Mouse (Mus musculus) layer of hippocampus, adult 2 months (tissue): Measurements from ENCODE around the gene Bpifb5. TPM values are rescaled to one million over a fixed set of nuclear protein-coding genes. Genes with fewer than 3 reads are reported as not detected.
"Not testable (repeated sequence)": the region's sequence is repeated elsewhere in the genome, so short reads cannot be mapped to it uniquely, and the experiment has no call there.

Experiments used
- DNase-seq, 2 experiments: peaks; one replicate each; pipeline ENCODE4 v3.0.0; 2022; ENCODE audit warnings: low spot score in 2 of 2
- H3K27ac ChIP-seq: fragments of 200-600 bp; 2 replicates; pipeline ENCODE4 v1.8.1; 2022
- H3K4me3 ChIP-seq: fragments of 200-600 bp; 2 replicates; pipeline ENCODE4 v1.8.1; 2022; ENCODE audit warnings: mild to moderate bottlenecking
- CTCF ChIP-seq: fragments of 200-600 bp; conservative IDR thresholded peaks from 2 replicates; pipeline ENCODE4 v1.8.1; 2022; ENCODE audit warnings: antibody characterized with exemption, mild to moderate bottlenecking, moderate library complexity
- long read RNA-seq, 2 experiments: library from polyadenylated mRNA; stranded (forward); transcript quantifications; one replicate each; pipeline ENCODE4 v2.0.0; 2021; ENCODE audit warnings: borderline mapping rate in 2 of 2
- total RNA-seq, 2 experiments: library from RNA; stranded (reverse); gene quantifications; 2 replicates each; pipeline ENCODE4 v1.2.3; 2021

Bpifb5 gene
- not detected for total RNA-seq
- long read RNA-seq, experiment 1 = 0 reads
- long read RNA-seq, experiment 2 = 0 reads

- H3K4me3 ChIP-seq = no peak within 1 kb of the TSS
- no peak for TF ChIP-seq CTCF
- H3K27ac ChIP-seq = no peak within 1 kb of the TSS
- no peak for DNase-seq
Measured at GRCm38 (mm10) chr2:154223265-154223916, at the start of gene Bpifb5. Bpifb5 (plus strand) TSS chr2:154223742.

GRCm38 (mm10) chr2:154181900-154182299 lies 41.6 kb upstream of the Bpifb5 start:
- H3K27ac ChIP-seq, DNase-seq: not testable (repeated sequence)

DNA sequence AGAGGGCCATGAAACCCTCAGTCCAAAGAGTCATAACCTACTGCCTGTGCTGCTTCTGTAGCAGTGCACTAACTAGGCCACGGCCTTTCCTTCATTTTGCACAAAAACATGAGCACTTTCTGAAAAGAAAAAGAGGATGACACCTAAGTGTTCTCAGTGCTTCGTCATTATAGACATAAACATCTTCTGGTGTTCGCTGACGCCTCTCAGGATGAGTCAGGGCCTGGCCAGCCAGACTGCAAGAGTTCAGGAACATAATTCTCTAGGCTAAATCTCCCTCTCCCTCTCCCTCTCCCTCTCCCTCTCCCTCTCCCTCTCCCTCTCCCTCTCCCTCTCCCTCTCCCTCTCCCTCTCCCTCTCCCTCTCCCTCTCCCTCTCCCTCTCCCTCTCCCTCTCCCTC lies 40.5 kb upstream of the Bpifb5 start:
- DNase-seq, H3K4me3 ChIP-seq, H3K27ac ChIP-seq: not testable (repeated sequence)

More at GRCm38 (mm10) chr2:154181900-154182299, 41.6 kb upstream of the Bpifb5 start:
- H3K4me3 ChIP-seq = not testable (repeated sequence)

DNA sequence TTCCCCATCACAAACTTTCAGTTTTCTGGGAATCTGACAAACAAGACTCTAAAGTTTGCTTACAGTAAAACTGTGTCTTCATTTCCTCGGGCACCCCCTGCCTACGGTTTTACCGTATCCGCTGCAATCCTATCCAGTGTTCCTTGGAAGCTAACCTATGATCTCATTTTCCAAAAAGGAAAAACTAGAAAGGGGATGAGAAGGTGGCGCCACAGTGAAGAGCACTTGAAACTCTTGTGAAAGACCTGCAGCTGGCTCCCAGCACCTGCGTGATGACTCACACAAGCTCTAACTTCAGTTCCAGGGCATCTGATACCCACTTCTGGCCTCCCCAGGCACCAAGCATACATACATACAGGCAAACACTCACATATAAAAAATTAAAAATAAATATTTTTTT lies 38.2 kb upstream of the Bpifb5 start:
- no peak overlapping the region for H3K4me3 ChIP-seq
- no peak overlapping the region for H3K27ac ChIP-seq
- TF ChIP-seq CTCF = no peak
- DNase-seq = no peak

DNA sequence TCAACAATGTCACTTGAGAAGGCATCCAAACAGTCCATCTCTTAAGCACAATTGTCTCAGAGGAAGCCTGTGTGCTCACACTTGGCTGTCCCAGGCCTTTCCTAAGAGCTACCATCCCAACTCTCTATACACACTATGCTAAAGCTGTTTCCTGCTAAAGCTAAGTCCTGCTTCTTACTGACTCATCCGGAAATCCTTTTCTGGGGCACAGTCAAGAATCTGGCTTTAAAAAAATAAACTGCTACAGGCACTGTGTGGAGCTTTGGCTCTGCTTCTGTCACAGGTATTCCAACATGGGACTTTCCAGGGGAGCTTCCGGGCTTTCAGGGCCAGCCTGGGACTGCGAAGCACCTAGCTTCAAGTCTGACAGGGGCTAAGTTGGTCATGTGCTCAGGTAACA lies 37.8 kb upstream of the Bpifb5 start:
- Histone ChIP-seq H3K27ac (no peak overlapping the region), H3K4me3 (no peak overlapping the region)
- no peak for TF ChIP-seq CTCF
- DNase-seq = no peak

DNA sequence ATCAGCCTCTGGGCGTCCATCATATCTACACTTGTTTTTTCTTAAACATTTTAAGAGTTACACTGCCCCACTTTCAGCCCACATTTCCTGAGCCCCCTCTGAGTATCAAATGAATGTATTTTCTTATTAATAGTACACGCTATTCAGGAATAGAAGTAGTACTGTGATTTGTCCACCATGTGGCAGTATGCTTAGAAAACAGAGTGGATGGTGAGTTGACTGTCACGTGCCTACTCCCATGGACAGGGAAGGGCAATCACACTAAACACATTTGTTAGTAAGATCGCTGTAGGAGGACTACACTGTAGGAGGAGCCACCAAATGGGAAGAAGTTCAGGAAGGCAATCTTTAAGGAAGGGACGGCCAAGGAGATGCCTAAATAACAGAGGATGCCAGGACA lies 36.1 kb upstream of the Bpifb5 start:
- Histone ChIP-seq H3K4me3 (no peak overlapping the region), H3K27ac (no peak overlapping the region)
- TF ChIP-seq CTCF = peak; percentile 67
- peak in 1 of 2 experiments; percentile 2 for DNase-seq

GRCm38 (mm10) chr2:154189877-154190434 lies 33.6 kb upstream of the Bpifb5 start:
- Histone ChIP-seq H3K27ac (no peak overlapping the region), H3K4me3 (no peak overlapping the region)
- DNase-seq = peak in 1 of 2 experiments; percentile 6
- no peak for TF ChIP-seq CTCF

GRCm38 (mm10) chr2:154190546-154191258 lies 32.8 kb upstream of the Bpifb5 start, which contains the start of gene Bpifb1:
Bpifb1 (plus strand) TSS chr2:154190818.
- no peak within 1 kb of the TSS for H3K27ac ChIP-seq
- no peak within 1 kb of the TSS for H3K4me3 ChIP-seq
- TF ChIP-seq CTCF = peak; percentile 50
- DNase-seq = peak in 1 of 2 experiments; percentile 4

- DNase-seq = no peak
- no peak for TF ChIP-seq CTCF
- no peak overlapping the region for H3K27ac ChIP-seq
- no peak overlapping the region for H3K4me3 ChIP-seq
Measured at GRCm38 (mm10) chr2:154192141-154192540, 31.4 kb upstream of the Bpifb5 start.

GRCm38 (mm10) chr2:154193071-154193470 lies 30.5 kb upstream of the Bpifb5 start:
- no peak for TF ChIP-seq CTCF
- no peak for DNase-seq

DNA sequence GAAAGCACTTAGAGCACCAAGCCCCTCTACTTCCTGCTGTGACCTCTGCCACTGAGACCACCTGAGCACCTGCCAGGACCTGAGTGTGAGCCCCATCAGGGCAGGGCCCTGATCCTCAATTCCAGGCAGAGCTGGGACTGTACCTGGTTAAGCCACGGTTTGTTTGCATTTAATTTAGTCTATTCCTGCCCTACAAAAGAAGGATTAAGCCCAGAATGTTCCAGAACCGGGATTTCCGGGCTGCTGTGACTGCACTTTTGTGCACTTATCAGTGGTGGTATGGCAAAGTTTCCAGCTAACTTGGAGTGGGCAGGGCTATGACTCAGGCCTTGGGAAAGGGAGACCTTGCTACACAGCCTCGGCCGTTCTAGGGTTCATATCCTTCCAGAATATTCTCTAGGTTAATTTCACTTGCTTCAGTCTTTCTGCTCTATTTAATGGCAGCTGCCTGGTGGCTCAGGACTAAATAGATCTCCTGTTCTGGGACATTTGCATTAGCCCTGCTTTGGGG lies 29.5 kb upstream of the Bpifb5 start:
- no peak overlapping the region for H3K4me3 ChIP-seq
- DNase-seq = no peak
- no peak for TF ChIP-seq CTCF
- H3K27ac ChIP-seq = no peak overlapping the region

More at GRCm38 (mm10) chr2:154193071-154193470, 30.5 kb upstream of the Bpifb5 start:
- no peak overlapping the region for H3K27ac ChIP-seq
- no peak overlapping the region for H3K4me3 ChIP-seq

- DNase-seq = no peak
- no peak overlapping the region for H3K27ac ChIP-seq
- no peak overlapping the region for H3K4me3 ChIP-seq
- TF ChIP-seq CTCF = no peak
Measured at GRCm38 (mm10) chr2:154197036-154197435, 26.5 kb upstream of the Bpifb5 start.

DNA sequence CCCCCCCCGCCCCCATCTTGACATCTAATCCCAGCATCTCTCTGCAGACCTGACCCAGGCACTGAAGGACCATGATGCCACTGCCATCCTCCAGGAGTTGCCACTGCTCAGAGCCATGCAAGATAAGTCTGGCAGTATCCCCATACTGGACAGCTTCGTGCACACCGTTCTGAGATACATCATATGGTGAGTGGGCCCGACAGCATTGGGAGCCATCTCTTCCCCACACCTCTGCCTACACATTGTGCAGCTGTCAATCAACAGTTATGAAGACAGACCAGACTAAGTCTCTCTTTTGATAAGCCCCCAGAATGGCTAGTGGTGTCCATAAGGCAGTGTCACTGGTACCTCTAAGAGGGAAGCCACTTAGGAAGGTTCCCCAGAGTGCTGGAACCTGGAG lies 18.9 kb upstream of the Bpifb5 start:
- DNase-seq = no peak
- H3K27ac ChIP-seq = no peak overlapping the region
- no peak for TF ChIP-seq CTCF
- H3K4me3 ChIP-seq = no peak overlapping the region
